In genomic region chr13:21783255-21783617, GRCm38 (mm10) we compare ENCODE assay signal across 8 mouse cellular contexts. TPM values are rescaled to one million over a fixed set of nuclear protein-coding genes. Genes with fewer than 3 reads are reported as not detected.
A peak's percentile ranks its signal among the peaks of the same experiment; 100 is the strongest.
DNase-seq lines count a peak whose midpoint lies in the region; ATAC-seq and TF ChIP-seq lines count a peak whose summit lies in the region.

Gene Hist1h3i, minus strand, starts transcription at chr13:21783370.

- H3K27me3 ChIP-seq in G1E (ENCODE audit: insufficient read depth, low read length): no peaks in the 10 kb centered on the region
- H3K27me3 ChIP-seq in heart, embryonic 14.5 days (ENCODE audit: control insufficient read depth, insufficient read depth, low read length): no peaks in the 10 kb centered on the region
- H3K27me3 ChIP-seq in liver, embryonic 13.5 days: no peaks in the 10 kb centered on the region

- peak within 1 kb of the TSS; percentile 82 for H3K9ac ChIP-seq in heart, embryonic 14.5 days (ENCODE audit: low read length)
- H3K9ac ChIP-seq in liver, embryonic 13.5 days: peak within 1 kb of the TSS; percentile 84

- DNase-seq in G1E (ENCODE audit: low spot score): peak; percentile 51
- DNase-seq in fibroblast of lung, adult 2 months (ENCODE audit: low read depth): peak; percentile 79
- peak; percentile 52 to 65 for DNase-seq in kidney, postnatal 25 days
- peak; percentile 76 for DNase-seq in liver, embryonic 13.5 days
- DNase-seq in natural killer cell, adult 2 months (ENCODE audit: low spot score in 2 of 2): peak; percentile 64 to 65
- DNase-seq in thymus, adult 18-20 months: peak; percentile 24 to 61

- no peak for TF ChIP-seq CTCF in G1E (IDR thresholded peaks at IDR 0.05; ENCODE audit: low read depth, low read length)

- H3K9me3 ChIP-seq in G1E (replicated peaks): no peaks in the 10 kb centered on the region
- no peaks in the 10 kb centered on the region for H3K9me3 ChIP-seq in heart, embryonic 14.5 days (ENCODE audit: control insufficient read depth, low read length)
- no peaks in the 10 kb centered on the region for H3K9me3 ChIP-seq in liver, embryonic 13.5 days (replicated peaks)

- H3K36me3 ChIP-seq in G1E (replicated peaks): no peaks in the 10 kb centered on the region
- H3K36me3 ChIP-seq in heart, embryonic 14.5 days (ENCODE audit: control insufficient read depth, insufficient read depth, low read length): no peaks in the 10 kb centered on the region
- no peaks in the 10 kb centered on the region for H3K36me3 ChIP-seq in liver, embryonic 13.5 days

- ATAC-seq in G1E (ENCODE audit: extremely low read depth, insufficient number of reproducible peaks, low FRiP score, poor library complexity, severe bottlenecking): no peak
- ATAC-seq in heart, embryonic 14.5 days (ENCODE audit: insufficient number of reproducible peaks, insufficient read depth, low FRiP score, low read depth): peak; percentile 70
- peak; percentile 39 for ATAC-seq in liver, embryonic 13.5 days (ENCODE audit: low read depth)

- H3K4me1 ChIP-seq in G1E (ENCODE audit: insufficient read depth, low read depth, low read length): peaks cover 19% of the 10 kb centered on the region
- H3K4me1 ChIP-seq in brown adipose tissue, adult 24 weeks (ENCODE audit: control insufficient read depth, insufficient read depth, insufficient read length, low read length): no peaks in the 10 kb centered on the region
- peaks cover 7 to 37% of the 10 kb centered on the region in 2 experiments for H3K4me1 ChIP-seq in heart, embryonic 14.5 days (ENCODE audit: control insufficient read depth in 2 of 2, insufficient read depth in 2 of 2, low read length in 2 of 2)
- H3K4me1 ChIP-seq in liver, embryonic 13.5 days (replicated peaks): peaks cover 47% of the 10 kb centered on the region

- peak within 1 kb of the TSS; percentile 63; the same call in 1 of the 2 replicates for H3K4me3 ChIP-seq in G1E (ENCODE audit: low read depth, low read length)
- H3K4me3 ChIP-seq in brown adipose tissue, adult 24 weeks (ENCODE audit: insufficient read depth, low read depth, low read length): peak within 1 kb of the TSS; percentile 57
- peak within 1 kb of the TSS; percentile 44 to 52 for H3K4me3 ChIP-seq in heart, embryonic 14.5 days (ENCODE audit: control insufficient read depth in 1 of 2, insufficient read depth in 1 of 2, low read depth in 1 of 2, low read length in 2 of 2)
- H3K4me3 ChIP-seq in liver, embryonic 13.5 days (replicated peaks): peak within 1 kb of the TSS; percentile 60

- 0% methylated on average over 14 of the region's 20 CpGs for whole genome bisulfite sequencing in heart, embryonic 14.5 days
- under 1% methylated on average over 13 of the region's 20 CpGs for WGBS in liver, embryonic 13.5 days (ENCODE audit: insufficient replicate concordance)

- H3K4me2 ChIP-seq in heart, embryonic 14.5 days (ENCODE audit: low read length): peak within 1 kb of the TSS; percentile 77
- H3K4me2 ChIP-seq in liver, embryonic 13.5 days: peak within 1 kb of the TSS; percentile 74

- H3K27ac ChIP-seq in brown adipose tissue, adult 24 weeks (replicated peaks; ENCODE audit: low read depth, low read length): no peak within 1 kb of the TSS
- H3K27ac ChIP-seq in heart, embryonic 14.5 days (replicated peaks in 1 of 2; ENCODE audit: control insufficient read depth in 1 of 2, insufficient read depth in 1 of 2, low read depth in 2 of 2, low read length in 2 of 2): peak within 1 kb of the TSS; percentile 84 to 87
- peak within 1 kb of the TSS; percentile 100 for H3K27ac ChIP-seq in liver, embryonic 13.5 days

RNA-seq across cellular contexts. Expression of gene Hist1h3i, which starts in this region (rescaled TPM):
- total RNA-seq in G1E (2014; fragmentation: Nextera tagmentation) (770 and 1,209 TPM in 2 replicates), G1E (2017) (347 and 472 TPM in 2 replicates)
- 9.7 and 61.6 TPM in 2 replicates for polyA plus RNA-seq in G1E (2012)
- not detected in 2 replicates for polyA plus RNA-seq in brown adipose tissue, adult 24 weeks (2012; ENCODE audit: insufficient read depth, insufficient read length, missing spikeins)
- polyA plus RNA-seq in heart, embryonic 14.5 days (2014; fragmentation: Nextera tagmentation; extraction: Ambion mirVana): 70.6 and 84.8 TPM in 2 replicates
- 164 and 194 TPM in 2 replicates for polyA plus RNA-seq in liver, embryonic 13.5 days (2015; fragmentation: Nextera tagmentation; extraction: Ambion mirVana)

Comparison
In these comparisons a context has a peak if more than half of its experiments do, and no peak if none do; other contexts are left out.
1. RNA of gene Hist1h3i (polyA plus RNA-seq): 164 to 194 TPM in liver, embryonic 13.5 days, 70.6 to 84.8 TPM in heart, embryonic 14.5 days and 9.7 to 61.6 TPM in G1E; not detected in brown adipose tissue, adult 24 weeks; every median in the first group is over 10 times any median in the second.
2. Peak in every context shown above with its lines, with median percentiles within 50 percentile points of each other: DNase-seq and H3K4me3 ChIP-seq.